Mouse (Mus musculus) C2C12 (cell line): ENCODE measurements around the gene Nyx.

ENCODE experiments used
- CTCF ChIP-seq: IDR thresholded peaks from one replicate; pipeline ENCODE4 v1.5.1; 2011; ENCODE audit not compliant: control insufficient read depth, insufficient read depth, insufficient read length
- MAX ChIP-seq: IDR thresholded peaks from one replicate; pipeline ENCODE4 v1.6.1; 2011; ENCODE audit warnings: mild to moderate bottlenecking, control low read depth
- MYOD1 ChIP-seq: IDR thresholded peaks from one replicate; pipeline ENCODE4 v1.6.1; 2011; ENCODE audit warnings: low read depth; ENCODE audit not compliant: control insufficient read depth, insufficient read length

DNA sequence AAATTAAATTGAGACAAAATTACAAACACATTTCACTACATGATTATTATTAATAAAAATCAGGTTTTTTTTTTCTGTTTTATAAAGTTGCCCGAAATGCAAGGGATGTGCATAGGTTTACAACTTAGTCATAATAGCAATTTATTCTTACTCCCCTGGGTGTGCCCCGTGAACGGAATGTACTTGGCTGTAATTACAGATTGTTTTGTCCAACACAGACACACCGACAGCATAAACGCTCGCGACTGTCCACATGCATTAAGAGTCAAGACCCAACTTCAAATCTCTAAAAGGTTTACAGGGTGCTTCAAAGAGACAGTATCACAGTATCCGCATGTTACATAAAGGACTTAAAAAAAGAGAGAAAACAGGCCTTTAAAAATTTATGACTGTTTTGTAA lies 55.4 kb downstream of the Nyx start:
- TF ChIP-seq MYOD1, result no peak
- no peak for TF ChIP-seq MAX
- no peak for TF ChIP-seq CTCF
